Mouse (Mus musculus): Measurements from ENCODE around the gene Lins1. TPM values are rescaled to one million over a fixed set of nuclear protein-coding genes. Genes with fewer than 3 reads are reported as not detected.

Gene Lins1
- polyA plus RNA-seq, 1 experiment from 2014 or later = 18.9 TPM

DNA sequence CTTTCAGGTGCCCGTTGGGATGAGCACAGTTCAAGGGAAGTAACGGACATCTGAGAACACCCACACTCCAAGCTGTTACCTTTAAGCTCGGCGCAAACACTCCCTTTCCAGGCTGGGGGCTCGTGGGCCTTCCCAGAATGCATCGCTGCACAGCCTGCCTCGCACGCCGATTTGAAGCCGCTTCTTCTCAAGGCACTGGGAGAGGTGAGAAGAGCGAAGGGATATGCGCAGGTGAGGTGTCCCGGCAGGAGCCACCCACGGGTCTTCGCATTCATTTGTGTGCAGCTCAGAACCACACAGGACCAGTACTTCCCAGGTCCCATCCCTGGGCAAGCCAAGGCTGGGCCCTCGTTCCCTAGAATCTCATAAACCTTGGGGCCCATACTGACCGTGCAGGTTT, 43.7 kb downstream of the Lins1 start:
- H3K4me3 ChIP-seq = no peak overlapping the region
- no peak overlapping the region for H3K27ac ChIP-seq
- no peaks in the 10 kb centered on the region for H3K27me3 ChIP-seq
- H3K4me2 ChIP-seq = no peak overlapping the region
- H3K9me3 ChIP-seq = no peaks in the 10 kb centered on the region
- no peaks in the 10 kb centered on the region for H3K36me3 ChIP-seq
- WGBS = 94% methylated on average over 17 of the region's 17 CpGs
- no peak overlapping the region for H3K9ac ChIP-seq
- H3K4me1 ChIP-seq = no peaks in the 10 kb centered on the region
- ATAC-seq (ENCODE audit: insufficient number of reproducible peaks, low FRiP score, low TSS enrichment, low read depth) = no peak

DNA sequence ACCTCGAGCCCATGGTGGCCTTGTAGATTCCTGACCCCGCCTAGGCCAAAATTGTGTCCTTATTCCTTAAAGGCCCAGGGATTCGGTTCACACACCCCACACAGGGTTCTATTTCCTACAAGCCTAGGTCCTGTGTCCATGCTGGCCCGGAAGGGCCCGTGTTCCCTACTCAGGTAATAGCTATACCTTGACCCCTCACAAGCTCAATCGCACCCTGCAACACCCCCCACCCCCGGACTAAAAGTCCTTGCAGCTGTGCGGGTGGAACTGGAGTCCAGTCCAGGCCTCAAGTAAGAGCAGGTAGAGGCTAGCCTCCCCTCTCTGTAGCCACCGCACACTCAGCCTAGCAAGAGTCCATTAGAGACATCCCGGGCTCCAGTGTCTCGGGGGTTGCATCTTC, 44.2 kb downstream of the Lins1 start:
- Histone ChIP-seq H3K36me3 (no peaks in the 10 kb centered on the region), H3K9me3 (no peaks in the 10 kb centered on the region), H3K4me2 (no peak overlapping the region), H3K27me3 (no peaks in the 10 kb centered on the region), H3K4me3 (no peak overlapping the region), H3K27ac (no peak overlapping the region), H3K9ac (no peak overlapping the region), H3K4me1 (no peaks in the 10 kb centered on the region)
- WGBS = 93% methylated on average over 11 of the region's 11 CpGs
- ATAC-seq (ENCODE audit: insufficient number of reproducible peaks, low FRiP score, low TSS enrichment, low read depth) = no peak

DNA sequence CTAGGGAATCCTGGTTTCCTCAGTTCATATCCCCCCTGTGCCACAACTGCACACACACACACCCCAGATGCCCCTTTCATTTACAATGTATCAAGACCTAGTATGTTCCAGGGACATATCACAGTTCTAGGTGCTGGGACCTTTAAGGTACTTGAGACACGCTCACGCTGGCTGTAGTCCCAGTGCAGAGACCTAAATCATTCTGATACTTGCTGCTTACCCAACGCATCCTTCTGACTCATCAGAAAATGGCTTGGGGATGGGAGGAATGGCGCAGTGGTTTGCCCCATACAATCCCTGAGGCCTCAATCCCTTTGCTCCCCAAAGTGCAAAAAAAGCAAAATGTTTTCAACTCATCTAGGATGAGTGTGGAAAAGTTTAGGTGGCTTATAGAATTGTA, 44.8 kb downstream of the Lins1 start:
- Histone ChIP-seq H3K9me3 (no peaks in the 10 kb centered on the region), H3K36me3 (no peaks in the 10 kb centered on the region), H3K27me3 (no peaks in the 10 kb centered on the region), H3K4me1 (no peaks in the 10 kb centered on the region), H3K27ac (no peak overlapping the region), H3K4me2 (no peak overlapping the region), H3K9ac (no peak overlapping the region), H3K4me3 (no peak overlapping the region)
- no peak for ATAC-seq (ENCODE audit: insufficient number of reproducible peaks, low FRiP score, low TSS enrichment, low read depth)
- 91% methylated on average over 4 of the region's 4 CpGs for WGBS

DNA sequence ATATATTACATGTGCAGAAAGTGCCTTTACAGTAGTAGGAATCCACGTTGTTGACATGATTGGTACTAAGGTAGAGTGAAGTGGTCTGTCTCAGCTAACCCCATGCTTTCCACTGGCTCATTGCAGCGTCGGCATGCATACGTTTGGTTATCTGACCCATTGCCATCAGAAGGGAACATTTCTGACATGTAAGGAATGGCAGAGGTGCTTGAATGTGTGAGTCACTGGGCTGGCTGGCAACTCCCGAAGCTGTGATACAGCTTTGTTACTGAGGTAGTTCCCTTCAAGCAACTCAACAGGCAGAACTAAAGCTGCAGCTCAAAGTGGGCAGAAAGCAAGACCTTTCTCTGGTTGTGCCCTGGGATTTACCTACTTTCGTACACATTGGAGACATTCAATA, 45.3 kb downstream of the Lins1 start:
- no peak overlapping the region for H3K4me3 ChIP-seq
- H3K27ac ChIP-seq = no peak overlapping the region
- no peaks in the 10 kb centered on the region for H3K27me3 ChIP-seq
- no peak overlapping the region for H3K4me2 ChIP-seq
- ATAC-seq (ENCODE audit: insufficient number of reproducible peaks, low FRiP score, low TSS enrichment, low read depth) = no peak
- 86% methylated on average over 6 of the region's 6 CpGs for WGBS
- no peaks in the 10 kb centered on the region for H3K36me3 ChIP-seq
- no peak overlapping the region for H3K9ac ChIP-seq
- no peaks in the 10 kb centered on the region for H3K9me3 ChIP-seq
- no peaks in the 10 kb centered on the region for H3K4me1 ChIP-seq

DNA sequence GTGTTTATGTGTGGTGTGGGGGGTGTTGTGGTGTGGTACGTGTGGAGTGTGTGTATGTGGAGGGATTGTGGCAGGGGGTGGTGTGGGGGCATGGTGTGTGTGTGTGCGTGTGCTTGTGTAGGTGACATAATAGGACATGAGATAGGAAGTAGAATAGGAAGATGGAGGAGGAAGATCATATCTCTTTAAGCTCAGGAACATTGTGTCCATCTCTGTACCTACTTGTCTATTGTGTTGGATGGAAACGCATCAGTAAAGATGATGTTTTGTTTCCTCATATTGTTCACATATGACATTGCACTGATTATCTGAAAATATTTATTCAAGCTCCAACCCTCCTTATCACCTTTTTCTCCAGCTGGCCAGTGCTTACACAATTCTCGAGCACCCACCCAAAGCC, 47.7 kb downstream of the Lins1 start:
- no peak overlapping the region for H3K27ac ChIP-seq
- no peaks in the 10 kb centered on the region for H3K27me3 ChIP-seq
- WGBS = 88% methylated on average over 4 of the region's 4 CpGs
- ATAC-seq (ENCODE audit: insufficient number of reproducible peaks, low FRiP score, low TSS enrichment, low read depth) = no peak
- H3K9ac ChIP-seq = no peak overlapping the region
- no peaks in the 10 kb centered on the region for H3K36me3 ChIP-seq
- no peaks in the 10 kb centered on the region for H3K9me3 ChIP-seq
- H3K4me1 ChIP-seq = peaks cover 2% of the 10 kb centered on the region; the same call in 1 of the 2 replicates
- no peak overlapping the region for H3K4me3 ChIP-seq
- H3K4me2 ChIP-seq = no peak overlapping the region

DNA sequence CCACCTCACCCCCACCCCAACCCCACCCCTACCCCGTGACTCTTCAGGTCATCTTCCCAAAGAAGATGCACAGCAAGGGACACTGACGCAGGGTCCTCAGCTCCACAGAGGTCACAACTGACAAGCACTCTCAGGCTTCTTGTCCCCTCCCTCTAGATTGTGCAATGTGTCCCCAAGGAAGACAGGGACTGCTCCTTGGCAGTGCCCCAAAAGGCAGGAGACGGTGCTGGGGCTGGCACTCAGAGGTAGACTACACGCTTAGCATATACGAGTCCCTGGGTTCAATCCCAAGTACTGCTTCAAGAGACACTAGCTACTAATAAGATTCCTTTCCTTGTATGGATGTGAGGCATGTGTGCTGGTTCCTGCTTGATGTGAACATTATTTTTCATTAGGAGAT, 51.3 kb downstream of the Lins1 start:
- H3K4me3 ChIP-seq = no peak overlapping the region
- WGBS = 76% methylated on average over 5 of the region's 5 CpGs
- peaks cover 2% of the 10 kb centered on the region; the same call in 1 of the 2 replicates for H3K4me1 ChIP-seq
- no peak overlapping the region for H3K27ac ChIP-seq
- no peaks in the 10 kb centered on the region for H3K9me3 ChIP-seq
- no peak overlapping the region for H3K9ac ChIP-seq
- H3K36me3 ChIP-seq = no peaks in the 10 kb centered on the region
- ATAC-seq (ENCODE audit: insufficient number of reproducible peaks, low FRiP score, low TSS enrichment, low read depth) = no peak
- H3K27me3 ChIP-seq = no peaks in the 10 kb centered on the region
- no peak overlapping the region for H3K4me2 ChIP-seq

DNA sequence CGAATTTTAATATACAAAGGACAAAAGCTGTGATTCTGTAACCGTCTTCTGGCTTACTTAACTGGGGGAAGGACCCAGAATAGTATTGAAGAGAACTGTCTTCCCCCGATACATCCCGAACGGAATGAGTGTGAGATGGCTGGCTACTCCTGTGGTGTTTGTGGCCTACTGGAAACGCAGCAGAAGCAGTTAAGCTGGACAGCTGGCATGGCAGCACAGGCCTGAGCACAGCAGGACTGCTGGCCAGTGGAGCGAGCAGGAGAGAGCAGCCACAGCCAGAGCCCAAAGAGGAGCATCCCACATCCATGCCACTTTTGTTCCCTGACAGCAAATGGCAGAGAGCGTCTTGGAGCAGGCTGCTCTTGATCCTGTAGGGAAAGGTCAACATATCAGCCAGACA, 51.7 kb downstream of the Lins1 start:
- peaks cover 2% of the 10 kb centered on the region; the same call in 1 of the 2 replicates for H3K4me1 ChIP-seq
- H3K9ac ChIP-seq = no peak overlapping the region
- H3K4me3 ChIP-seq = no peak overlapping the region
- ATAC-seq (ENCODE audit: insufficient number of reproducible peaks, low FRiP score, low TSS enrichment, low read depth) = no peak
- no peaks in the 10 kb centered on the region for H3K36me3 ChIP-seq
- WGBS = 82% methylated on average over 8 of the region's 8 CpGs
- H3K9me3 ChIP-seq = no peaks in the 10 kb centered on the region
- H3K4me2 ChIP-seq = no peak overlapping the region
- no peaks in the 10 kb centered on the region for H3K27me3 ChIP-seq
- no peak overlapping the region for H3K27ac ChIP-seq

DNA sequence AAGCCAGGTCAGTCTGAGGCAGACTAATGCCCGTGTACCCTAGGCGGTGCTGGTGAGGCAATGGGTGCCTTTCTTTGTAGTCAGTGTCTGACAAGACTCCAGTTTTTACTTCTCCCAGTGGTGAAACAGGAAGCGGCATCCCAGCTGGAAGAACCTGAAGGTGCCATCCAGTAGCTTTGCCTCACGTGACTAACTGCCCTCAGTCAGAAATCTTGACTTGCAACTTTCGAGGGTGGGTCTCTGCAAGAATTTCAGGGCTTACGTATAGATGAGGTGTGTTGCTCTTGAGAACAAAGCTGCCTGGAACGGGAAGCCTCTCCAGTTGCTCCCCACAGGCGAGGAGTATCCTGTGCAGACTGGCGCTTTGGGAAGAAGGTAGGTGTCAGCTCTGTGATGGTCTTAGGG, 53.7 kb downstream of the Lins1 start, which contains the start of gene Cers3:
Gene Cers3 (plus strand): TSS at position 128 of the 405 bp plus-strand sequence.
- 59% methylated on average over 9 of the region's 9 CpGs for WGBS
- Histone ChIP-seq H3K9me3 (no peaks in the 10 kb centered on the region), H3K27me3 (no peaks in the 10 kb centered on the region), H3K36me3 (no peaks in the 10 kb centered on the region), H3K4me2 (0 out of 2 replicates have a peak within 1 kb of the TSS, but pooled peaks have one; percentile 12), H3K9ac (no peak within 1 kb of the TSS), H3K27ac (peak within 1 kb of the TSS; percentile 60), H3K4me1 (peaks cover 2% of the 10 kb centered on the region; the same call in 1 of the 2 replicates), H3K4me3 (peak within 1 kb of the TSS; percentile 22; the same call in 1 of the 2 replicates)
- ATAC-seq (ENCODE audit: insufficient number of reproducible peaks, low FRiP score, low TSS enrichment, low read depth) = no peak

DNA sequence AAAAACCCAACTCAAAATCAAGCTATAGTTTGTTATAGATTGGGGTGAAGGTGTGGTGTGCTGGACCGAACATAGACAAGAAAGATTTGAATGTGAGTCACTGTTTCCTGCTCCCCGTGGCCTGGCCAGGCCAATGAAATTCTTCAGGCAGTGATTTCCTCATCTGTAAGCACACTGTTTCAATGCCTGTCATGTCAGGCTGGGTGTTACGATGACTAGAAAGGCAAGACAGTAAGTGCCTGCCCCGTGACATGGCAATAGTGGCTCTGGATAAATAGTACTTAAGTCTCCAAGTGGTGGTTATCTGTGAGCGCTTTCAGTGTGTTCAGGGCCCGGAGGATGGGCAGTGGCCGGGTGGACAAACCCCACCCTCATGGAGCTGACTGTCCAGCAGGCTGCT, 57.3 kb downstream of the Lins1 start:
- Histone ChIP-seq H3K4me1 (no peaks in the 10 kb centered on the region), H3K27me3 (no peaks in the 10 kb centered on the region), H3K4me2 (no peak overlapping the region), H3K4me3 (no peak overlapping the region), H3K36me3 (no peaks in the 10 kb centered on the region), H3K9ac (no peak overlapping the region), H3K9me3 (no peaks in the 10 kb centered on the region), H3K27ac (no peak overlapping the region)
- no peak for ATAC-seq (ENCODE audit: insufficient number of reproducible peaks, low FRiP score, low TSS enrichment, low read depth)
- 75% methylated on average over 7 of the region's 7 CpGs for WGBS

DNA sequence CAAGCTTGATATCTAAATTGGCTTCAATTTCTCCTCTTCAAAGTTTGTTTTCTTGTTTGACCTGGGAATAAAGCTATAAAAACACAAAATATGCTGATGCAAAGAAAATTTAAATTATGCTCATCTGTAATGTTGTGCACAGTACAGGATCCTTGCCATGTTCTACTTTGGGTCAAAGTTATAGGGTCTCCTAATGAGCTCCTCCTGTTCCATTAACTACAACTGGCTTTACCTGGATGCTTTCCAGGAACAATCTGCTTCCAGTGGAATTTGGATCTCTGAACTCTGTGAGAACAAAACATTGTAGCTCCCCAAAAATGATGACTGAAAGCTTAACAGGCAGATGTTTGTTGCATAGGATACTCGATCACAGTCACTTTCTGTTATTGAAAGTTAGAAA, 60.3 kb downstream of the Lins1 start:
- Histone ChIP-seq H3K4me1 (peaks cover 6% of the 10 kb centered on the region; the same call in 1 of the 2 replicates), H3K36me3 (no peaks in the 10 kb centered on the region), H3K4me3 (no peak overlapping the region), H3K9ac (no peak overlapping the region), H3K4me2 (no peak overlapping the region), H3K9me3 (no peaks in the 10 kb centered on the region), H3K27me3 (no peaks in the 10 kb centered on the region), H3K27ac (no peak overlapping the region)
- WGBS = 29% methylated on average over 1 of the region's 1 CpGs
- ATAC-seq (ENCODE audit: insufficient number of reproducible peaks, low FRiP score, low TSS enrichment, low read depth) = no peak

DNA sequence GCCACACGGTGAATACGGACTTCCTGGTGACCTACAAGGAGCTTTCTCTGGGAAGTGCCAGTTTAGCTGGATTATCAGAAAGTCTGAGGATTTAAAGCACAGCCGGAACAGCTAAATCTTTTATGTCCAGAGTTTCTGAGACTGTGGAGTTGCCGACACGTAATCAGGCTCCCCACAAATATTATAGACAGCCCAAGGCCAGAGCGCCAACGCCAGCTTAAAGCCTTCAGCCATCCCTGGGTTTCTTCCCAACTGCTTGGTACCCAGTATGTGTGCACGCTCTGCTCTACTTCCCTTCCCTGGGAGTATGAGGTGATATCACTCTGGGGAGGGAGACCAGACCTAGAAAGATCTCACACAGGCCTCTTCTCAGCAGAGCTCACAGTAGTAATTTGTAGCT, 64.1 kb downstream of the Lins1 start:
- no peak overlapping the region; the same call in none of the 2 replicates for H3K27ac ChIP-seq
- H3K27me3 ChIP-seq = no peaks in the 10 kb centered on the region
- peaks cover 9% of the 10 kb centered on the region; the same call in 1 of the 2 replicates for H3K4me1 ChIP-seq
- no peaks in the 10 kb centered on the region for H3K36me3 ChIP-seq
- H3K9ac ChIP-seq = no peak overlapping the region
- no peaks in the 10 kb centered on the region for H3K9me3 ChIP-seq
- no peak overlapping the region for H3K4me2 ChIP-seq
- 61% methylated on average over 8 of the region's 8 CpGs for WGBS
- no peak for ATAC-seq (ENCODE audit: insufficient number of reproducible peaks, low FRiP score, low TSS enrichment, low read depth)
- no peak overlapping the region for H3K4me3 ChIP-seq

DNA sequence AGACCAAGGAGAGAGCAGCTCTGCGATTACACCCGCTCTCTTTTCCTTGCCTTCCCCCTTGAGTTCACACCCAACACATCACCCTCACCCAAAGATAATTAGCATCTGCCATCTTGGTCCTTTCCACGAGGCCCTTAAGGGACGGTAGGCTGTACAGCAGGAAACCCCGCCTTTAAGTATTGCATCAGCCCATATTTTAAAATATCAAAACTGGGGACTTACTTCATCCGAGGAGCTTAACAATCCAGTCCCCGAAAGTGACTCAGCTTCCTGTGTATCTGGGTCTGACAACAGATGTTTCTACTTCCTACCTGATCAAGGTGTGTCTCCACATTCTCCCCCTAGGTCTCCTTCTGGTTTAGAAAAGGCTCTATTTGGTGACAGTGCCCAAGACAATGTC, 65.9 kb downstream of the Lins1 start:
- H3K9ac ChIP-seq = no peak overlapping the region
- no peak overlapping the region for H3K27ac ChIP-seq
- 72% methylated on average over 7 of the region's 7 CpGs for WGBS
- H3K36me3 ChIP-seq = no peaks in the 10 kb centered on the region
- H3K4me3 ChIP-seq = no peak overlapping the region
- peaks cover 9% of the 10 kb centered on the region; the same call in 1 of the 2 replicates for H3K4me1 ChIP-seq
- no peaks in the 10 kb centered on the region for H3K27me3 ChIP-seq
- no peak overlapping the region for H3K4me2 ChIP-seq
- no peaks in the 10 kb centered on the region for H3K9me3 ChIP-seq
- no peak for ATAC-seq (ENCODE audit: insufficient number of reproducible peaks, low FRiP score, low TSS enrichment, low read depth)
